Mouse (Mus musculus): ENCODE results near the gene Hdac10. TPM values are rescaled to one million over a fixed set of nuclear protein-coding genes. Genes with fewer than 3 reads are reported as not detected.

Gene Hdac10
- polyA plus RNA-seq, 1 experiment from 2014 or later: 18.5 TPM

DNA sequence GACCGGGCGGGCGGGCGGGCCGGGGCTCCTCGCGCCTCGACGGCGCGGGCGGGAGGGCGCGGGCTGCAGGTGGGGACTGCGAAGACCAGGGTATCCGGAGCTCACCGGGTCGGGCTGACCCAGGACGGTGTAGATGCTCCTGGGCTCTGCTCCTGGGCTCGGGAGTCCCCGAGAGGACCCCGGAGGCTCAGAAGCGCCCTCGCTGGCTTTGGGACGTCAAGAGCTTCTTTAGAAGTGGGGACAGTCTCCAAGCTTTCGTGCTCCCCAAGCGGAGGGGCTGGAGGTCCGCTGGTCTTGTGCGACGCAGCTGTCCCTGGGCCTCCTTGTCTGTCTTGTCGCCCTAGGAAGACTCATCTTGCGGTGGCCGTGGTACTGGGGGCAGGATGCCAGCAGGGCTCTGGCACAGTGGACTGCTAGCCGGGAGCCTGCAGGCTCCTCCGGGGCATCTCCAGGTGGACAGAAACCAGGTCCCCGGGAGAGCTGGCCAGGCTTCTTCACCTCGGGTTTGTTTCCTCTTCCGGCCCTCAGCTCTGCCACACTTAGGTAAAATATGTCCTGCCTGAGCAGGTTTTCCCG, 52.3 kb downstream of the Hdac10 start:
- under 1% methylated on average over 37 of the region's 39 CpGs for WGBS

DNA sequence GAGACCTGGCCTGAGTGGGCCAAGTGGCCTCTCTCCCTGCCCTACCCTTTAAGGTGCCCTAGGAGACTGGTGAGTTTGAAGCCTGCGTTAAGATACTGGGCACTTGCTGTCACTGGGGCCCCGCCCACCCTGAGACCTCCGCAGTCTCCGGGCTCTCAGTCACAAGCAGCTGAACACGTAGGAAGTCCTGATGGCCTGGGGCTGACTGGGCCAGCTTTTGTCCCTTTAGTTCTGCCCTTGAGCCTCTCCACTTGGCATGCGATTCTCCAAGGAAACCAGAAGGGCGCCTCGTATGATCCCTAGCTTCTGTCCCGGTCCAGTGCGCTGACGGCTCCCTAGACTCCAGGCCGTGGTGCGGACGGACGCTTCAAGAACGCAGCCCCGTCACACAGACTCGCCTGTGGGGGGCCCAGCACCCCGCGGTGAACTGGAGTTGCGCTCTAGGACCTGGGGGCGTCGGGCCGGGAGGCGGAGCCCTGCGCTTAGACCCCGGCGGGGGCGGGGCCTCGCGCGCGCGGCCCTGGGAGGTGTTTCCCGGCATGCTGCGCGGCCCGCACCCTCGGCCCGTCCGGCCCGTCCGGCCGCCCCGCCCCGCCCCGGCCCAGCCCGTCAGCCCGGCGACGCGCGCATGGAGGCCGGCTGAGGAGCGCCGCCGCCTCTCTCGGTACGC, 52.9 kb downstream of the Hdac10 start:
- peaks cover 18% of the 10 kb centered on the region; the same call in 1 of the 2 replicates for H3K36me3 ChIP-seq
- H3K4me1 ChIP-seq (replicated peaks): peaks cover 51% of the 10 kb centered on the region
- H3K4me3 ChIP-seq: peak overlapping the region; percentile 90
- peak overlapping the region; percentile 96 for H3K27ac ChIP-seq
- peaks cover 10% of the 10 kb centered on the region for H3K27me3 ChIP-seq (ENCODE audit: insufficient read depth, poor library complexity, severe bottlenecking)
- H3K9me3 ChIP-seq: no peaks in the 10 kb centered on the region
- peak; percentile 91 for DNase-seq (ENCODE audit: low spot score)
- WGBS: under 1% methylated on average over 57 of the region's 59 CpGs

More for the DNA sequence above, 52.3 kb downstream of the Hdac10 start:
- DNase-seq (ENCODE audit: low spot score): peak; percentile 60
- H3K4me1 ChIP-seq (replicated peaks): peaks cover 51% of the 10 kb centered on the region
- H3K27ac ChIP-seq: peak overlapping the region; percentile 96
- H3K36me3 ChIP-seq: peaks cover 24% of the 10 kb centered on the region
- H3K4me3 ChIP-seq: peak overlapping the region; percentile 90
- no peaks in the 10 kb centered on the region for H3K9me3 ChIP-seq
- peaks cover 8% of the 10 kb centered on the region for H3K27me3 ChIP-seq (ENCODE audit: insufficient read depth, poor library complexity, severe bottlenecking)

DNA sequence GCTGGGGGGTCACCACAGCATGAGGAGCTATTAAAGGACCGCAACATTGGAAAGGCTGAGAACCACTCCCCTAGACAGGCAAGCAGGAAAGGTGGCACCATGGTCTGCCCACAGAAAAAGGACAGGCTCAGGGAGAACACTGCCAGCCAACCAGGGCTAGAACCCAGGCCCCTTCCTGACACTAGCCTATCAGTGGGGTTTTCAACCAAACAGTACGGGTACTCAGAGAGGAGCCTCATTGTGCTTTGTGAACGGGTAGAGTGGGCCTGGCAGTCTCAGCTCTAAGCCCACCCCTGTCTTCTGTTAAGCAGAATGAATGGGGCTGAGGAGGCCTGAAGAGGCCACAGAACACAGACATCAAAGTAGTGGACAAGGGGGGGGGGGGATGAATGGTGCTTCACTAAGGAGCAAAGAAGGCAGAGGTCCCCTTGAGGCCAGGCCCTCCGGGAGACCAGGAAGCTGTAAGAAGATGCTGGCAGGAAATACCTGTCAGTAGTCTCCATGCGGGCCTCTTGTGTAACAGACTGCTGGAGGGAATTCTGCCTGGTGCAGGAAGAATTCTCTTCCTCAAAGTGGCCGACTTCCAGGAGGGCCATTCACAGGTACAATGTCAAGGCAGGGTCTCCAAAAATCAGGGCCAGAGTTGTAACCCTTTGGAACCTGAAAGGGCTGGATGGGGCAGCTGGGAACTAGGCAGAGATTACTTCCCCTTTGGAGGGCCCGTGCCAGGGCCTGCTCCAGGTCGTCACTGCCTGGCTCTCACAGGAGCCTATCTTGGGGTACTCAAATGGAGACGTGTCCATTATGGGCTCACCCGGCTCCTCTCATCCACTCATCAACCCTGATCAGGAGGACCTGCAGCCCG, 53.7 kb downstream of the Hdac10 start, which contains the start of gene Trabd:
Gene Trabd (plus strand): TSS at position 512 of the 865 bp plus-strand sequence.
- peaks cover 18% of the 10 kb centered on the region for H3K27me3 ChIP-seq (ENCODE audit: insufficient read depth, poor library complexity, severe bottlenecking)
- 32% methylated on average over 11 of the region's 11 CpGs for WGBS
- H3K4me1 ChIP-seq (replicated peaks): peaks cover 51% of the 10 kb centered on the region
- DNase-seq (ENCODE audit: low spot score): peak; percentile 22
- no peaks in the 10 kb centered on the region for H3K9me3 ChIP-seq
- H3K27ac ChIP-seq: peak within 1 kb of the TSS; percentile 96
- peak within 1 kb of the TSS; percentile 90 for H3K4me3 ChIP-seq
- H3K36me3 ChIP-seq: peaks cover 13% of the 10 kb centered on the region; the same call in 1 of the 2 replicates

DNA sequence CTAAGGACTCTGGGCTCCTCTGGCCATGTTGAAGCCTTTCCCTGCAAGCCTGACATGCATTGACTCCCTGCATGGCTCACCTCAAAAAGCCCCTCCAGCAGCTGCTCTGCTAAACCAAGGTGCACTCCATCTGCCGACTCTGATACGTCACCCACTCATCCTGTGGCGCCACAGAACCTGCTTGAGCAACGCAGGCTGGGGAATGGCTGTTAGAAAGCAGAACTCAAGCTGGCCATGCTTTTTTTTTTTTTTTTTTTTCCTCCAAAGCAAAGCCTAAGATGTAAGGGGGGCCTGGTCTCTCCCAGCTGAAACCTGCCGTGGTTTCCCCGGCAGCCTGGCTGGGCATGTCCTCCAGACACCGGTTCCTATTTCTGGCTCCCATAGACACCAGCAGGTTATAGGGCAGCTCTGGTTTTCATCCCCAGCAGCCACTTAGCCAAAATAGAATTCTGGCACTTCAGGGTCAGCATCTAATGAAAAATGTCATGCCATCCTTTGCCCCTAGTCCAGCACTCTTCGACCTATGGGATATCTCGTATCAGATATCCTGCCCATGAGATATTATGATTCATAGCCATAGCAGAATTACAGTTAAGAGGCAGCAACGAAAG, 54.4 kb downstream of the Hdac10 start:
- H3K36me3 ChIP-seq: peaks cover 6% of the 10 kb centered on the region; the same call in 1 of the 2 replicates
- peaks cover 25% of the 10 kb centered on the region for H3K27me3 ChIP-seq (ENCODE audit: insufficient read depth, poor library complexity, severe bottlenecking)
- H3K27ac ChIP-seq: peak overlapping the region; percentile 96
- WGBS: 87% methylated on average over 10 of the region's 10 CpGs
- no peaks in the 10 kb centered on the region for H3K9me3 ChIP-seq
- no peak for DNase-seq (ENCODE audit: low spot score)
- no peak overlapping the region; the same call in 1 of the 2 replicates for H3K4me3 ChIP-seq
- H3K4me1 ChIP-seq (replicated peaks): peaks cover 54% of the 10 kb centered on the region

Other genes starting within 250 kb of the Hdac10 start
- gene Ttll8, start 174.3 kb downstream of the Hdac10 start, polyA plus RNA-seq (2016; fragmentation: Nextera tagmentation; extraction: Ambion mirVana): 0.05 and 0.08 TPM in 2 replicates
- gene Mlc1, start 149.7 kb downstream of the Hdac10 start, polyA plus RNA-seq (2016; fragmentation: Nextera tagmentation; extraction: Ambion mirVana): 4.7 and 5.5 TPM in 2 replicates
- not detected in 2 replicates for gene Mov10l1, start 145.8 kb downstream of the Hdac10 start, polyA plus RNA-seq (2016; fragmentation: Nextera tagmentation; extraction: Ambion mirVana)
- gene Panx2, start 69.0 kb downstream of the Hdac10 start, polyA plus RNA-seq (2016; fragmentation: Nextera tagmentation; extraction: Ambion mirVana): 0.26 and 0.56 TPM in 2 replicates
- 56.2 and 57.8 TPM in 2 replicates for gene Trabd, start 53.6 kb downstream of the Hdac10 start, polyA plus RNA-seq (2016; fragmentation: Nextera tagmentation; extraction: Ambion mirVana)
- gene Selenoo, start 39.6 kb downstream of the Hdac10 start, polyA plus RNA-seq (2016; fragmentation: Nextera tagmentation; extraction: Ambion mirVana): 15.9 and 21.6 TPM in 2 replicates
- gene Tubgcp6, start 5.6 kb downstream of the Hdac10 start, polyA plus RNA-seq (2016; fragmentation: Nextera tagmentation; extraction: Ambion mirVana): 23.7 and 26.0 TPM in 2 replicates
- gene Mapk12, start 12.0 kb upstream of the Hdac10 start, polyA plus RNA-seq (2016; fragmentation: Nextera tagmentation; extraction: Ambion mirVana): 23.7 and 28.5 TPM in 2 replicates
- gene Mapk11, start 20.9 kb upstream of the Hdac10 start, polyA plus RNA-seq (2016; fragmentation: Nextera tagmentation; extraction: Ambion mirVana): 34.9 and 46.6 TPM in 2 replicates
- gene Plxnb2, start 52.1 kb upstream of the Hdac10 start, polyA plus RNA-seq (2016; fragmentation: Nextera tagmentation; extraction: Ambion mirVana): 133 and 155 TPM in 2 replicates
- gene Dennd6b, start 67.8 kb upstream of the Hdac10 start, polyA plus RNA-seq (2016; fragmentation: Nextera tagmentation; extraction: Ambion mirVana): 29.7 and 40.1 TPM in 2 replicates
- 27.2 and 45.7 TPM in 2 replicates for gene Ppp6r2, start 82.9 kb upstream of the Hdac10 start, polyA plus RNA-seq (2016; fragmentation: Nextera tagmentation; extraction: Ambion mirVana)
- 92.5 and 103 TPM in 2 replicates for gene Sbf1, start 186.6 kb upstream of the Hdac10 start, polyA plus RNA-seq (2016; fragmentation: Nextera tagmentation; extraction: Ambion mirVana)
- 0.25 and 0.27 TPM in 2 replicates for gene Adm2, start 194.0 kb upstream of the Hdac10 start, polyA plus RNA-seq (2016; fragmentation: Nextera tagmentation; extraction: Ambion mirVana)
- not detected in 2 replicates for gene Miox, start 205.7 kb upstream of the Hdac10 start, polyA plus RNA-seq (2016; fragmentation: Nextera tagmentation; extraction: Ambion mirVana)
- 49.2 and 52.0 TPM in 2 replicates for gene Lmf2, start 227.0 kb upstream of the Hdac10 start, polyA plus RNA-seq (2016; fragmentation: Nextera tagmentation; extraction: Ambion mirVana)
- 187 and 194 TPM in 2 replicates for gene Ncaph2, start 227.0 kb upstream of the Hdac10 start, polyA plus RNA-seq (2016; fragmentation: Nextera tagmentation; extraction: Ambion mirVana)
- 6.9 and 8.3 TPM in 2 replicates for gene Sco2, start 245.1 kb upstream of the Hdac10 start, polyA plus RNA-seq (2016; fragmentation: Nextera tagmentation; extraction: Ambion mirVana)
- 1.3 and 2.1 TPM in 2 replicates for gene Tymp, start 248.3 kb upstream of the Hdac10 start, polyA plus RNA-seq (2016; fragmentation: Nextera tagmentation; extraction: Ambion mirVana)

Data from hindbrain, embryonic 10.5 days (tissue).